Mouse (Mus musculus): ENCODE results near the gene Gm11042. TPM values are rescaled to one million over a fixed set of nuclear protein-coding genes. Genes with fewer than 3 reads are reported as not detected.

Gene Gm11042
- total RNA-seq (2015; ENCODE audit: low replicate concordance) (not detected in 2 replicates), total RNA-seq (2017; ENCODE audit: low replicate concordance) (not detected in 2 replicates)

DNA sequence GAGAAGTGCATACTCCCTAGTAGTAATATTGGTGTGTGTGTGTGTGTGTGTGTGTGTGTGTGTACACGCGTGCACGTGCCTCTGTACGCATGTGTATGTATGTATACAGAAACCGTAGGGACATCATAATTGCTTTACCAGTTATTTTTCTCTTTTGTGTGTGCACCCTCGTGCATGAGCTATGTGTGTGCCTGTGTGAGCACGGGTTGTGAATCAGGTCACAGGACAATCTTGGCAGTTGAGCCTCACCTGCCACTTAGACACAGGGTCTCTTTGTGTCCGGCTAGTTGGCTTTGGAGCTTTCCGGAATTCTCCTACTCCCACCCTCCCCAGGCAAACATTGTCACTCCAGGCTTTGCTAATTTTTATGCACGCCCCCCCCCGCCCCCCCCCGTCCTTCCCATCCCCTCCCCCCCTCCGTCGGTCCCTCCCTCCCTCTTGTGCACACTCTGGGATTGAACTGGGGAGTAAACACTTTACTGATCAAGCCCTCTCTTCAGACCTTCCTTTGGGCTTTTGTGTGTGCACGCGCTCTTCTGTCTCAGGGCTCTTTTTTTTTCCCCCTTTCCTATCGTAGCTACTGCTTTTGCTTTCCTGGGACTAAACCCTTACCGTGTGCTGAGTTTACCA lies at the start of gene Gm11042:
Gene Gm11042 (minus strand): TSS at position 51 of the 630 bp plus-strand sequence.
- ATAC-seq (replicated peaks; ENCODE audit: low FRiP score, poor library complexity, severe bottlenecking): no peak

DNA sequence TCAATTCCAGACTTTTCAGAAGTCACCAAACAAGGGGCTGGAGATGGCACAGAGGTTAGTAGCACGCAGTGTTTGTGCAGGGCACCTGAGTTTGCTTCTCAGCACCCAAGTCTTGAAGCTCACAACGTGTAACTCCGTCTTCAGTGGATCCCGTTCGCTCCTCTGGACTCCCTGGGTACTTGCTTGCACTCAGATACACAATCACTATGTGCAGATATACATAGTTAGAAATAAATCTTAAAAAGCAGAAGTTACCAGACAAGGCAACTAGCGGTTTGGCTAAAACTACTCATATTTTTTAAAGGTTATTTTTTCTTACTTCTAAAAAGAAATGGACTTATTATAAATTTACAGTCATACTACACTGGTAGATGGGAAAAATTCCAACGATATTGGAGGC lies 48.3 kb upstream of the Gm11042 start:
- ATAC-seq (replicated peaks; ENCODE audit: low FRiP score, poor library complexity, severe bottlenecking): no peak

DNA sequence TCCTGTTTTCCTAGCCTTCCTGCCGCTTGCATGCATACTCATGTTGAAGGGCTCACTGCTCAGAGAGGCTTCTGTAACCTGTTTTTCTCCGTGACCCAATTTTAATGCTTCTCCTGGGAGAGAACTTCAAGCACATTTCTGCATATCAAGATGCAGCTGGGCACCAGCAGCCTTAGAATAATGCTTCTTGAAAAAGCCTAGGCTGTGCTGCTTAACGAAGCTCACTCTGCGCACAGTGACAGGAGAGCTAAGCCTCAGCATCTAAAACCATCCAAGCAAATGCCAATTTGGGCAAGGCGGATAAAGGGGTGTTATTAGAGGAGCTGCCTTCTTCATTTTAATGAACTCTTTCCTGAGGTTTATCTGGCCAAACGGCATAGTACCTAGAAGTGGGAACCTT lies 46.9 kb upstream of the Gm11042 start:
- no peak for ATAC-seq (replicated peaks; ENCODE audit: low FRiP score, poor library complexity, severe bottlenecking)

DNA sequence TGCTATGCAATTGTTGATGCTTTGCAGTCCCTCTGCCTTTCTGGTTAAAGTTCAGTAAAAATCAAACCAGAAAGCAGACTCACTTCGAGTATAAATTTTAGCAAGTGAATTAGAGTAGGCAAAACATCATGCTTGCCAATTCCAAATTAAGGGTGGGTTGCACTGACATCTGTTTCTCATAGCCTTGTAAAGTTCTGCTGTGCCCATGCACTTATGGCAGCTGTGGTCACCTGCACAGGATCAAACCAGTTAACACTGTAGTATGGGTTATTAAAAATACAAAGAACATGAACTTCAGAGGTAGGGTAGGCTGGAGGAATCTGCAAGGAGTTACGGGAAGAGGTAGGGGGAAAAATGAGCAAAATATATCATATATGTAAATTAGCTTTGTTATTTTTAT lies 46.3 kb upstream of the Gm11042 start:
- ATAC-seq (replicated peaks; ENCODE audit: low FRiP score, poor library complexity, severe bottlenecking): no peak

DNA sequence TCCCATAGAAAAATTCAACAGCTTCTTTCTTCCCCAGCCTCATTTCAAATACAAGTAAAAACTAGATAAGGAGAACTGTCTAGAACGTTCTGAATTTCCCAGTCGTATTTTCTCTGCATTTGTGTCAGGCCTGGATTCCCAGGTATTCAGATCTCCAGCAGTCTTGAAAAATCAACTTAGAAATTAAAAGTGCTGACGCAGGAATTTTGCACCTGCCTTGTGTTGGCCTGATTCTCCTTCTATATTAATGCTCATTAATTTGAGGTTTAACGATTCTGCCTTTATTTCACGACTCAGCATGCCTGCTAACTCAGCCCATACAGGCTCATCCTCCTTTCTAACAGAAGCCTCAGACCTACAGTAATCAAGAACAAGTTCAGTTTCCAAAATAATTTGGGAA lies 43.6 kb upstream of the Gm11042 start:
- ATAC-seq (replicated peaks; ENCODE audit: low FRiP score, poor library complexity, severe bottlenecking): no peak

DNA sequence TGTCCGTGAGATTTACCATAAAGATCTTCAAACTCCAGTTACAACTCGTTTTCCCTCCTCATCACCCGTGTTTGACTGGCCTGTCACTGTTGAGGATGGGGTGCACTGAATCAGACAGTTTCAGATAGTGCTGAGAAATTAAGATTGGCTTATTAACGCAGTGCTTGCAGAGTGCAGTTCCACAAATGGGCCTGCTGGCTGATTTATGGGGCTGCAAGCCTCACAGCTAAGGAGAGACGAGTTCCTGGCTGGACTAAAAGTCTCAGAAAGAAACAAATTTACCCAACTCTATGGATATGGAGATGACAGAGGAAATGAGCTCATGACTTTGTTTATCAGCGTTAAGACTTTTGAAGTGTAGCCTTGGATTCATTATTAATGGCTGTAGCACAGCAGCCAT lies 41.6 kb upstream of the Gm11042 start:
- no peak for ATAC-seq (replicated peaks; ENCODE audit: low FRiP score, poor library complexity, severe bottlenecking)

DNA sequence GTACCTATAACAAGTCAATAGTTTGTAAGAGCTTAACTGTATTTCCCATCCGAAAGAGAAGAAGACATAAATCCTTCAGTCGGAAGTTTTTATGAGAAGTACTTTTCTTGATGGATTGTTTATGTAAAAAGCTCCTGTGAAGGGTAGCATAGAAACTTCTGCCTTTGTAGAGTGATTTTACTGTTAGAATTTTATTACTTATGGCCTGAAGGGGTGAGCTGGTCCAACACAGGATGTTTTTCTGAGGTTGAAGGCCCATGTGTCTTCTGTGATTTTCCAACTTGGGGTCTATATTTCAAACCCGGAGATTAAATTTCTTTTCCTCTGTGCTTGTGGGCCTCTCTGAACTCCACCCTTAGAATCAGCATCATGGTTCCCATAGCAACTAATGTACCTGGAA lies 26.5 kb upstream of the Gm11042 start:
- no peak for ATAC-seq (replicated peaks; ENCODE audit: low FRiP score, poor library complexity, severe bottlenecking)

DNA sequence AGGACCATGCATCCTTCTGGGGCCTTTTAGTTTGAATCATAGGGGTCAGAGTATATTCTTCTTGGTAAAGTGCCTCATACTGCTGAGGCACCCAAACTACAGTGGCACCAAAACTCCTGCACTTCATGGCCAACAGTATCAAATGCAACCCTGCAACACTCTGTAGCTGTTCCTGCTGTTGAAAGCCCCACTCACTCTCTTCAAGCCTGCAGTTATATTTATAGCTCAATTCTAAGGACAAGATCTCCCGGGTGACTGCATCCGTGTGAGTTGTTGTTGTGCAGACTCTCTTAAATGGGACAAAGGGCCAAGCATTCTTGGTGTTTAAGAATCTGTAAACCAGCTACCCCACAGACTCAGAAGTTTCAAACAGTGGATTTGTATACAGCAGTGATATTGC lies 23.9 kb upstream of the Gm11042 start:
- ATAC-seq (replicated peaks; ENCODE audit: low FRiP score, poor library complexity, severe bottlenecking): no peak

DNA sequence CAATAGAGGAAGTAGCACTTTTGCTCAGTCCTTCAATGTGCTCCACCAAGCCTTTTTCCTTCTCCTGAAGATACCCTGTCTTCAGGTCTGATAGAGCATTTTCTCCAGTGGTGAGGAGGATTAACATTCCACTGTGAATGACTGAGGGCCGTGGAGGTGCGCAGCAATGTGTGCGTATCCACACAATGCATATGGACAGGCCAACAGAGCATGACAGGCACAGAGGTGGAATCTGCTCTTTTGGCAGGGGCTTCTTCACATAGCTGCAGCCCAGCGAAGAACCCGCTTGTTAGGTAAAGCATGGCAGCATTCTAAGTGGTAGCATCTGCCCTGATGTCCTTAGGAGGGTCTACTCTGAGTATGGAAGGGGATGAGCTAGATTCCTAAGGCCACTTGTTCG lies 17.5 kb upstream of the Gm11042 start:
- no peak for ATAC-seq (replicated peaks; ENCODE audit: low FRiP score, poor library complexity, severe bottlenecking)

DNA sequence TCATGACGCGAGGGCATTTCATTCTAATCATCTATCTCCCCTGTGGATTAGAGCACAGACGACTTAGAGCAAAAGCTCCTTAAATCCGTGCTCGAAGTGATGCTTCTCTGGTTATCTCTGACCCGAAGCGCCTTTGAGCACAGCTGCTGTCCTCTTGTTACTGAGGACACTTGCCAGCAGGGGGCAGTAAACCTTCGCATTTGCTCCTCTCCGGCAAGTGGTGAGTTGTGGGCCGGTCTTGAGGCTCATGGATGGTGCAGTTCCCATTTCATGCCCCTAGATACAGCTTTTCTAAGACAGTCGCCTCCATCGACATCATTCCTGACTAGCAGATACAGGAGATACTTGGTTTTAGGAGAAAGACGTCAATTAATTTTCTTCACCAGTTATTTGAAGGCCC lies 16.8 kb upstream of the Gm11042 start:
- no peak for ATAC-seq (replicated peaks; ENCODE audit: low FRiP score, poor library complexity, severe bottlenecking)

DNA sequence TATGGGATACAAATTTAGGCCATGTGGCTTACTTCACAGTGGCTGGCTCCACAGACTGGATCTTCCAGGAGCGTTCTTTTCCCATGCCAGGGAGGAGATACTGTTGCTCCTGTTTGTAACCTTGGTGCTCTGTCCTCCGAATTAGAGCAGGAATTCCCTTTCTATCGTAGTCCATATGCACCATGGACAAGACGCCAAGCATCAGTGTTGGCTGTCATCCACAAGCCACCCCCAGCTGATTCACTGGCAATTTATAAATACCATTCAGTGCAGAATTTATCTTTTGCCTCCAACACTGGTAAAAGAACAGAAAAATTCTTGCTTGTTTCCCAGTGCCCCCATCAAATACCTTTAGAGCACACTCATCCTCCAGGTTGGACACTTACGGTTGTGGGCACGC lies 13.6 kb upstream of the Gm11042 start:
- no peak for ATAC-seq (replicated peaks; ENCODE audit: low FRiP score, poor library complexity, severe bottlenecking)

DNA sequence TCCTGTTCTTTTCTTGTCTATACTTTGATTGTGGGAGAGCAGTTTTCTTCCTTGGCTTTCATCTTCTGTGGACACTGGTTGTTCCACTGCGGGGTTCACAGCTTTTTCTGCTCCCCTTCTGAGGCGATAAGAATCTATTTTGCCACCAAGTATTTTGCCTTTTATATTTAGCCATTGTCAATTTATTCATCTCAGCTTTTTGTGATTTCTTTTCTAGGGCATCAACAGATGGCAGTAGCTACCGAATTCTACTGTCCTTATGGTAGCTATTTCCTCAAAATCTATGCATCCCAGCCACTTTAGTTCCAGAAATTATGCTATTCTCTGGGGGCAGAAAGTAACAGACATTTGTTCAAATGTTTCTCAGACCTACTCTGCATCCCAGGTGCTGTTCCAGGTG lies 10.4 kb upstream of the Gm11042 start:
- no peak for ATAC-seq (replicated peaks; ENCODE audit: low FRiP score, poor library complexity, severe bottlenecking)

DNA sequence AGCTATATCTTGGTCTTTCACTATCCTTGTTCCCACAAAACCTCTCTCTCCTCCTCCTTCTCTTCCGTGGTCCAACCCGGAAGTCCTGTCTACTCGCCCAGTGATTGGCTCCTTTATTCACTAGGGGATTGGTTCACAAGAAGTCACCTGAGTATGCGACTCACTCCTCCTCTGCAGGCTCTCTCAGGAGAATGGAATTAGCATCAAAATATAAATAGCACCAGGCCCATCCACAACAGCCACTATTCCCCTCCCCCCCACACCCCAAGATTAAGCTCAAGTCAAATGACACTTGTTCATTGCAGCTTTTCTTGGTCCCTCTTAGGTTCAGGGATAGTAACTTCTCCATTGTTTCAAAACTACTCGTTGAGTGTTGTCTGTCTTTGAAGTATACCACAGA lies 5.8 kb upstream of the Gm11042 start:
- ATAC-seq (replicated peaks; ENCODE audit: low FRiP score, poor library complexity, severe bottlenecking): no peak

DNA sequence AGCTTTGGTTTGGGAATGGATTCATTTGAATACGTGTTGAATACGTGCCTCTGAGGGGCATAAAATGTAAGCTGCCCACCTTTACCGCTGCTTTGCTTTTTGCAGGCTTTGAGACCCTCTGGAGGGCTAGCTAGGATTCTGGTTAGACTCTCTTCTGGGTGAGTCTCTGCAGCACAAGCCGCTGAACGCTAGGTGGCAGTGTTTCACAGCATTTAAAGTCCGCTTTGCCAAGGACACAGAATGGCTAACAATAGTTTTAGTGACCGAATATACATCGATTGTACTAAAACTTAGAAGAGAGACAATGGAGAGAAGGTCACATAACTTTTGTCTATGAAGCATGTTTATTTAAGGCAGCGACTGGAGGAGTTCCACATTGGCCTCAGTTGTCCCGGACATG lies 4.1 kb upstream of the Gm11042 start:
- no peak for ATAC-seq (replicated peaks; ENCODE audit: low FRiP score, poor library complexity, severe bottlenecking)

DNA sequence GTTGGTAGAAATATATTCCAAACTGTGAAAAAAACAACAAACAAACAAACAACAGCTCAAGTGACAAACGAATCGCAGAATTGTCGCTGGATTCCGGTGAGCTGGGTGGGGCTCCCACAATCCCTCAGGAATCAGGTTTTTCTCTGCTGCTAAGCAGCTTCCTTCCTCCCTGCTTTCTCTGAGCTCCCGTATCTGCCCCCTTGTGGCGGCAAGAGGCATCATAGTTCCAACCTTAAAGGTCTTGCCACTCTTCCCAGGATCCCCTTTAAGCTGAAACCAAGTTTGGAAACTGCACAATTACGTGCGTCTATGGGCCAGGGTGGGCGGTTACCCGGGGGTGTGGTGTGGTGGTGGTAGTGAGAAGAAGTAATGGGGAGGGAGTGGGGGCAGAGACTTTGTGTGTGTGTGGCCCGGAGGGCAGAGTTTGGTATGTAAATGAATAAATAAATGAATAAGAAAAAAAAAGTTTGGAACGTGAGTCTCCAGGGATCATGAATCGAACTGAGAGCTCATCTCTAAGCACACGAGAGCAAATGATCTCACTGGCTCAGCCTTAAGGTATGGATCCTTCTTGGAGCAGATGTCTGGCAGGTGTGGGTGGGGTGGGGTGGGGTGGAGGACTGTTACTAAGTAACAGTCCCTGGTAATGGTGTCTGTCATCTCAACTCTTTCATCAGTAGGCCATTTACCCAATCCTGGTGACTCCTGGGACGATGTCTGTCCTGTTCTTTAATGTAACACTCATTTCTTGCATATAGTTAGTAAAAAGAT lies 980 bp upstream of the Gm11042 start:
- no peak for ATAC-seq (replicated peaks; ENCODE audit: low FRiP score, poor library complexity, severe bottlenecking)

DNA sequence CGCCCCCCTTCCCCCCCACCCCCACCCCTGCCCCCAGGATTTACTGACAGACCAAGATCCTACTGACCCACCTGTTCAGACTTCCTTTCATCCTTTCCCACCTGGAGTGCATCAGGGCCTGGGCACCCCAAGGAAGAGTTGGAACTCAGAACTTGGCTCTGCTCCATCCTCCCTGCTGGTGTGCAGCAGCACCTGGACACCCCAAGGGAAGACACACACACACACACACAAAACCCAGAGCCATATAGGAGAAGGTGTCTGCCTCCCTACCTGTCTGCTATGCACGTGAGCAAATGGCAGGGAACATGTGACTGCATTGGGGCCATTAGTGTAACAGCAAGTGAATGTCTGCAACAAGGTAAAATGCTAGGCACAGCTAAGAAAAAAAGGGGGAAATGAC lies 973 bp downstream of the Gm11042 start:
- no peak for ATAC-seq (replicated peaks; ENCODE audit: low FRiP score, poor library complexity, severe bottlenecking)

DNA sequence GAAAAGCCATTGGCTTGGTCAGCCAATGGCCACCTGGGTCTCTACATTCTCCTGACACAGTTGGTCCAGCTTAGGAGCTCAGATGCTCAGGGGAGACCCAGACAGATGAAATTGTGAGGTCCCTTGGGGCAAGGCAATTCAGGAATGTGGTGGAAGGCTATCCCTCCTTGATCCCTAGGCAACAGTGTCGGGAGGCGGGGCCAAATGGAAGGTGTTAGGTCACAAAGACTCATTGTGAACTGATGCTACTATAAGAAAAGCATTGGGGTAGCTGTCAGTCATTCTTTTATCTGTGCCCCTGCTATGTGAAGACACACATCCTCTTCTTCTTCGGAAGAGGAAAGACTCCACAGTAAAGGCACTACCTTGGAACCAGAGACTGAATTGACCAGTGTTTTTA lies 3.6 kb downstream of the Gm11042 start:
- no peak for ATAC-seq (replicated peaks; ENCODE audit: low FRiP score, poor library complexity, severe bottlenecking)

DNA sequence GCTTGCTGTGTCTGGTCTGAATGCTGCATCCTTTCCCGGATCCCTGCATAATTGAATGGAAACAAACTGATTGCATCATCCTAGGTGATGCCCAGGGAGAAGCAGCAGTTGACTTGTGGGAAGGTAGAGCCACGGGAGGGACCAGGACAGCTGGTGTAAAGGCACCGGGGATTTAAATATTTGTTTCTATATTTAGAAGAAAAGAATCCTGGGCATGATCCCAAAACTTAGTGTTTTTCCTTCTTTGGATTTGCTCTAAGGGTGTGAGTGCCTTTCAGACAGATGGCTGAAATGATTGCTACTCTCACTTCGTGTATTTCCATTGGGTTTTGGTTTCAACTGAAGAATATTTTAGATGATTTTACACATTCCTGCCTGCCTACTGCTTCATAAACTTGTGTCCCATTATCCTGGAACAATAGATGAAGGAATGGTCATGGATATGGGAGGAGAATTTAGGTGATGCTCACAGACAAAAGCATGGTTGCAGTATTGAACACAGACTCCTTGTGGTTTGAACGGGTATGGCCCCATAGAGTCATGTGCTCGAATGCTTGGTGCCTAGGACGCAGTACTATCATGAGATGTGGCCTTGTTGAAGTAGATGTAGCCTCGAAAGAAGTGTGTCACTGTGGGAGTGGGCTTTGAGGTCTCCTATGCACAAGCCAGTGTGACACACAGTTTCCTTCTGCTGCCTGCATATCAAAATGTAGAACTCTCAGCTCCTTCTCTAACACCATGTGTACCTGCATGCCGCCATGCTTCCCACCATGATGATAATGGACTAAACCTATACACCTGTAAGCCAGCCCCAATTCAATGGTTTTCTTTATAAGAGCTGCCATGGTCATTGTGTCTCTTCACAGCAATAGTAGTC lies 12.5 kb downstream of the Gm11042 start:
- ATAC-seq (replicated peaks; ENCODE audit: low FRiP score, poor library complexity, severe bottlenecking): no peak

DNA sequence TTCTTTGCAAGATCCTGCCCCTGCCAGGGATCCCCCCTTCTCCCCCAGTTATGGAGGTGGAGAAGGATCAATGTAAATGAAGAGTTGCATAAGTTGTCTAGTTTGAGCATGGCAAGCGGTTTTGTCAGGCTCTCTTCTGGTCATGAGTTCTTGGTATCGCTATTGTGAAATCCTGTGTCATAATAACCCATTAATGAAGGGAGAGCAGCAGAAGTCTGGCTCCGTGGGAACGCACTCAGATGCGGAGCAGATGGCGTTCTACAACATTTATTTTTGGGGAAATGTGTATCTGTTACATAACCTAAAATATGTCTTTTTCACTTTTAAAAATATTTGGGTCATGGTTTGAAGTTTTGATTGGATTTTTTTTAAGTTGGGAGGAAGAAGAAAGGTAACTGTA lies 14.6 kb downstream of the Gm11042 start:
- ATAC-seq (replicated peaks; ENCODE audit: low FRiP score, poor library complexity, severe bottlenecking): no peak

DNA sequence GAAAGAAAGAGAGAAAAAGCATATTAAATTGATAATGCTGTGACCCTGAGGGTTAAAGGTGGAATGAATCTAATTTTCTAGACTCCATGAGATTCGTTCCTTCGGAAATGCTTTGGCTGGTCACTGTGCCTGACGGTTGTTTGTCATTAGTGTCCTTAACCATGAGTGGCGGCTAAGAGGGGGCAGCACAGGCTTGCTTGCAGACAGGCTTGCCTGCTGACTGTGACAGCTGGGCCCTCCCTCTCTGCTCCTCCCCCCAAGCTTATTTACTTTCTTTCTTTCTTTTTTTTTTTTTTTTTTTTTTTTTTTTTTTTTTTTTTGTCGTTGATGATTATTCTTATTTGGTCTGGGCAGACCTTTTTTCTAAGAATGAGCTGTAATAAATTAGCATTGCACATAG lies 19.8 kb downstream of the Gm11042 start:
- no peak for ATAC-seq (replicated peaks; ENCODE audit: low FRiP score, poor library complexity, severe bottlenecking)

DNA sequence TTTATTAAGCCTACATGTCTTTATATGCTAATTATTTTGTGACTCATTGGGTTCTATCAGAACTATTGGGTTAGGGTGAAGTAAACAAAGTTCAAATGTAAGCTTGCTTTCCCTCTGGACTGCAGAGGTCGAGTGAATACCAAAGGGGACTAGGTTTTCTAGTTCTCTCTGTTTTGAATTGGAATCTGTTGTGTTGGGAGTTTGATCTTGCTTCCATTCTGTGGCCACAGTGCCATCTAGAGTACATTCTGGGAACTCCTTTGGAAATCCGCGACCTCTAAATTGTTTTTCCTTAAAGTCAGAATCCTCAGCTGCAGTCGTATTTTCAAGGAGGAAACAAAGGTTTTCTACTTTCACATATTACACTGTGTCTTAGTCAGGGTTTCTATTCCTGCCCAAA lies 22.6 kb downstream of the Gm11042 start:
- no peak for ATAC-seq (replicated peaks; ENCODE audit: low FRiP score, poor library complexity, severe bottlenecking)

Data from erythroblast, adult 5-6 weeks (primary cell).